Mouse (Mus musculus) lung, adult 18-20 months (tissue): ENCODE data around the gene Hist1h4c.
"Not testable (repeated sequence)": the region's sequence is repeated elsewhere in the genome, so short reads cannot be mapped to it uniquely, and the experiment has no call there.

Experiments used
- DNase-seq, 2 experiments: peaks; one replicate each; pipeline ENCODE4 v3.0.0; 2022; ENCODE audit warnings: mixed read lengths in 2 of 2

Hist1h4c gene

DNA sequence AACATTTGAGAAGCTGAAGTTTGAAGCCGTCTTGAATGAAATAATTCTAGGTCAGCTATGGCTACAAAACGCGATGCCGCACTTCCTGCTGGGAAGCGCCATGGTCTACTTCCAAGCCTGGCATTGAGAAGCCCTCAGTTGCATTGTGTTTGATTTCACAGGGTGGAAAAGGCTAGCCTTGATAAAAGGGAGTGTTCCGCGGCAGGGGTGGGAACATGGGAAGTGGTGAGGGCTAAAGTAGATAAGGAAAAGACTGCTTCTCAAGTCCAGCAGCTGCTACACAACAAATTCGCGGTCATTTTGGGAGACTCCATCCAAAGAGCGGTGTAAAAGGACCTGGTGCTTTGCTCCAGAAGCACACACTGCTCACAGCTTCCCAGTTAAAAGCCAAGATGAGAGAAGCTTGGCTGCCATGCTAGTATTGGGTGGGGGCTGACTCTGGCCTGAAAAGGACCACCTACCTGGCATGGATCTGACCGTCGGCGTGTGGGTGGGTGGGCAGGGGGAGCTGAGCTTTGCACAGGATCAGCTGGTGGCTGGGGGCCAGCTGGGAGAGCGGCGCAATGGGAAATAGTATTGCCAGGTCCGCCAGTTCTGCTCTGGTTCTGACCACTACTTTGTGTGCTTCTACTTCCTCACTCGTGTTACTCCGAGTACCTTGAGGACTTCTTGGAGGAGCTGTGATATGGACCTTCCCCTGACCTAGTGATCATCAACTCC, 30.4 kb upstream of the Hist1h4c start:
- no peak for DNase-seq

DNA sequence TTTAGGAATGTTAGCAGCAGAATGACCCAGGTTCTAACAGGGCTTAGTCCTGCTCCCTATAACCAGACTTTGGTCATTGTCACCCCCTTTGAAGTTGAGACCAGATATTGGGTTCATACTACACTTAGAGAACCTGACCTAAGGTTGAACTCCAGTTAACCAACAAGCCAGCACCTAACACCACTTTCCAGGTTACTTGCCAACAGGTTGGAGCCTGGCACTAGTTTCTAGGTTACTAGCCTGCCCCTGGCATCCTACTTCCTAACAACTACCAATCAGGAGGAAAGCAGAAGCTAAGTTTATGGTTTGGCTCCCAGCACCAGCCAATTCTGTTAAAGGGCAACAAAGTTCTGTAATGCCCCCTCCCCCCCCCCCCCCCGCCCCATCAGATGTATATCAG, 27.0 kb upstream of the Hist1h4c start:
- no peak for DNase-seq

DNA sequence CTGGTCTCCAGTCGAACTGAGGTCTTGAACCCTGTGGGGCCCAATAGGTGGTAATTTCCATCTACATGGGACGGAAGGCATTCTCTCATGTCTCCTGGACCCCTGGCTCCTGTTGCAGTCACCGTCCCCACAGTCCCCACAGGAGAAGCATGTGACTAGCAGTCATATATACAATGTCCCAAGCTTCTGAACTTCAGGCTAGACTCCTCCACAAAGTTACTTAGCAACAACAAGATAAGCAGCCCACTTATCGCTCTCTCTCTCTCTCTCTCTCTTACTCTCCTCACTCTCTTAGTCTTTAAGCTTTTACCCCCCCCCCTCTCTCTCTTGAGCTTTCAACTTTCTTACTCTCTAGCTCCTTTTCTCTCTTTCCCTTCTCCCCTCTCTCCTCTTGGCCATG, 26.0 kb upstream of the Hist1h4c start:
- no peak for DNase-seq

DNA sequence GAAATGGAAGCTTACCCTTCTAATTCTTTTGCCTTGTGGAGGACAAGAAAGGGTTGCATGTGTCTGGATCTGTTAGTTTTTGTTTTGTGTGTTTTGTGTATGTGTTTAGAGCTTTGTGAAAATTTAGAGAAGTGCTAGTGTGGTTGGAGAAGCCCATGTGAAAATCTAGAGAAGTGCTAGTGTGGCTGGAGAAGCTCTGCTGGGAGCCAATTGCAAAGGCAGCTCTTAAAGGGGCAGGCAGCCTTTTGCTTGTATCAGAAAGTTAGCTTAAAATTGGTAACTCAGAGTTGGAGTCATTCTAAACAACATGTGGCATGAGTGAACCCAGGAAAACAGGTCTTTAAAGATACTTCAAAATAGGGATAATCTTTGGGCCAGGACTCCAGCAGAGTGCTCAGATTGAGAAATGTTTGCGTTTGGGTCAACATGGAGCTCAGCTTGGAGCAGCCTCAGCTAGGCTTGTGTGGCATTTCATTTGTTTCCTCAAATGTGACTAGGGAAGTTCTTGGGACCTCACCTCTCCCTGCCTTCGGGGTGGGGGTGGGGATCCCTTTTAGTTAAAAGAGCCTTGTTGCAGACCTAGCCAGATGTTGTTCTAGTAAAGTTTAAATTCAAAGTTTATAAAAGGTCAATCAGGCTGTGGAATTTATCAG, 19.5 kb upstream of the Hist1h4c start:
- DNase-seq: not testable (repeated sequence)

DNA sequence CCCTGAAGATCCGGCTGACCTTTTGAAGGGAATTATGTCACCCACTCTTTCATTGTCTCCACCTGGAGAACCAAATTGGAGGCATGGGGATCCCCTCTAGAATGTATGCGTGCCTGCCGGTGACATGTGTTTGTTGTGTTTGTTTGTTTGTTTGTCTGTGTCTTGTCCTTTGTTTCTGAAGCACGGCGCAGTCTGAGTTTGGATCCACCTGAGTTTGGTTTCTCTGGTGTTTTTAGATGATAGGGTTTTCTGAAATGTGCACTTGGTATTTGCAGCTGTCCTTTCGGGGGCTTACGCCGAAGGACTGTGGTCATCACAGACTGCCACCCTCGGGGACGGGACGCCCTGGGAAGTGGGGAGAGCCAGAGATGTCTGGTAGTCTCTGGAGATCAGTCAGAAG, 18.9 kb upstream of the Hist1h4c start:
- no peak for DNase-seq

DNA sequence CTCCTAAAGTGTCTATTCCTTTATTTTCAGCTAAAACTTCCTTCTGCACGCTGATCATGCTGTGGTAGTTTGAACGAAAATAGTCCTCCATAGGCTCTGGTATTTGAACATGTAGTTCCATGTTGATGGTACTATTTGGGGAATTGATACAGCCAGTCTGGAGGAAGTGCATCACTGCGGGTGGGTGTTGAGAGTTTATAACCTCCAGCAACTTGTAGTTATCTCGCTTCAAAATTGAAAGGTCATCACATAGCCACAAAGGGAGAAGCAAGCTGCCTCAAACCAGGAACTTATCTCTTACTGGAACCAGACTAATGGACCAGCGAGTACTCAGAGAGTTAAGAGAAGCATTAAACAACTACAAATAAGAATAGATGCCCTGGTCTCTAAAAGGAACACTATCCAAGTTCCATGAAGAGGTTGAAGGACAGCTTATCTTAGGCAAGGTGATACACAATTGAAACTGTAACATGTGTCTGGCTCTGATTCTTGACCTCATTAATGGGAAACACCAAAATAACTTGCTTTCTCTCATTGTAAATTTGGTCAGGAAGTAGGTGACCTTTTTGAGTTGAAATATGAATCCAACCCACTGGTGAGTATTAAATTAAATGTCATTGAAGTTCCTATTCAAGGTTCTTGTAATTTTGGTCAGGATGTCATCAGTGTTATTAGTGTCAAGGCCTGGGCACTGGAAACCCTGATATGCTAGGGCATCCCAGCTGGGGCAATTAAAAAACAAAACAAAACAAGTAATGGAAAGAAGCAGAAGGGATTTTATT, 18.2 kb upstream of the Hist1h4c start:
- no peak for DNase-seq

DNA sequence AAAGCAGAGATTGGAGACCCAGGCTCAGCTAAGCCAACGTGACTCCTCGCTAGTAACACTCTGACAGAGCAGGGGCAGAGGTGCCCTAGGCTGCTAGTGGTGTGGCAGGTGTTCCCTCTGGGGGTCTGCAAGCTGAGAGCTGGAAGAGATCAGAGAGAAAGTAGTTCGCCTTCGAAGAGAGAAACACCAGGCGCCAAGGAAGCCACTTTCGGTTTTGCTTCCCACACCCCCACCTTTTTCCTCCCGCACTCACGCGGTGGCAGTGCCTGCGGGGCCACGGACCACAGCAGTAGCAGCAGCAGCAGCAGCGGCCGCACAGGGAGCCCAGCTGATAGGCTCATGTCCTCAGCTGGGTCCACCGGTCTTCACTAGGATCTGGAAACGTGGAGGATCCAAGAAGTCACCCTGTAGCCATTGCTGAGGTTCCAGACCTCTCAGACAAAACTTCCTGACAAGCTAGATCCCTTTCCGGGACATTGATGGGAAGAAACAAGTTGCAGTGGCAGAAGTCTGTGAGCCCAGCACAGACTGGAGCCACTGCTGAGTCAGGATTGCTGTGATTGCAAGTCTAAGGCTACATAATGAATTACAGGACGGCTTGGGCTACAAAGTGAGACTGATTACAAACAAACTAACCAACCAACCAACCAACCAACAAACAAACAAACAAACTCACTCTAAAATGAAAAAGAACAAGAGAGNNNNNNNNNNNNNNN, 12.3 kb upstream of the Hist1h4c start, which contains the start of gene Hfe:
Gene Hfe (minus strand): TSS at position 481 of the 716 bp plus-strand sequence.
- DNase-seq: peak; percentile 73 to 75

DNA sequence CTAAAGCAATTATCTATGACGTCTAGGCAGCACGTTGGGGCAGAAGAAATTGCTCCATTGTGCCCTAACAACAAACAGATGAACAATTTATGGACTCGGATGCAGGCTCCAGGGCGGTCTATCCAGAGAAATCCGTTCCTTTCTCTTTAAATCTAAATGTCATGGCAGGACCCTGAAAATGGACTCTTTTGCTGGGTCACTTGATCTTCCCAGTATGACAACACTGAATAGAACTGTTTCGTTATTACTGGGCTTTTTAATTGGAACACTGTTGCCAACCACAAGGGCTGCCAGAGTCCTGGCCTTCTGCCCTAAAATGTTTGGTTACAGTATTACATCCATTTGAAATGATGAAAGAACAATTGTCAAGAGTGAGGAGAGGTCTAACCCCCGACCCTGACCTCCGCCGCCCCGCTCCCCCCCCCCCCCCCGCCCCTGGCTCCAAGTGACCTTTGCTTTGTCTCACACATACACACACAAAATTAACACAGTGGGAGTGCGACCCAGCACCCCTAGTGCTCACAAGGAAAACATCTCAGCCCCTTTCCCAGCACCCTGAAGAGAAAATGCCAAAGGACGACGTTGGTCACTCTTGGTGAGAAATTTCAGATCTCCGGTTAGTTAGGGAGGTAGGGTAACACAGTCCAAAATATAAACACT, 11.6 kb upstream of the Hist1h4c start:
- DNase-seq: no peak

DNA sequence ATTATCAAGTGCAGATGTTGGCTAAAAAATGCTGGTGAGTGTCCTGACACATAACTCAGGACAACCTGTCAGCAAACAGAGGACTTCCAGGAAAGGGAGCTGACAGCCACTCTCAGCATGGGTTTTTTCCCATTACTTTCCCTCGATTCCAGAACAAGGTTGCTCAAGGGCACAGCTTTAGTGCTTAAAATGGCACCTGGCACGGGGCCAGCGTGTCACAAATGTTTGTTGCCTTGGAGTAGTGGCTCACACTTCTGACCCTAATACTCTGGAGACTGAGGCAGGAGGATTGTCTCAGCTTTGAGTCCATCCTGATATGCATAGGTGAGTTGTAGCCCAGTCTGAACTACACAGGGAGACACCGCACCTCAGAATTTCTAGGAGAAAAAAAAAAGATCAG, 10.4 kb upstream of the Hist1h4c start:
- no peak for DNase-seq

DNA sequence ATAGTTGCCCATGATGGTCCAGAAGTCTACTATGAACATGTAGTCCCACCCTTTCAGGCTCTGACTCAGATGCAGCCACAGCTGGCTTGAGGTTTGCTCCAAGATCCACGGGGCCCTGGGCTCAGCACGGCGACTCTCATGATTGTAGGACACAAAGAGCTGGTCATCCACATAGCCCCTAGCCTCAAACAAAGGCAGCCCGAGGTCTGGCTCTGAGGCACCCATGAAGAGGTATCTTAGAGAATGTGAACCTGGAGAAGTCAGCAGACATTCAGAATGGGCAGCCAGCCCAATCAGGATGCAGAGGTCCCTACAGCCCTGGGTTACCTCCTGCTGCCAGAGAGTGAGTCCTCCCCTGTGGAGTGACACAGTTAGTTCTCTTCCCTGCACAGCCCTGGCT, 9.8 kb upstream of the Hist1h4c start:
- DNase-seq: no peak

DNA sequence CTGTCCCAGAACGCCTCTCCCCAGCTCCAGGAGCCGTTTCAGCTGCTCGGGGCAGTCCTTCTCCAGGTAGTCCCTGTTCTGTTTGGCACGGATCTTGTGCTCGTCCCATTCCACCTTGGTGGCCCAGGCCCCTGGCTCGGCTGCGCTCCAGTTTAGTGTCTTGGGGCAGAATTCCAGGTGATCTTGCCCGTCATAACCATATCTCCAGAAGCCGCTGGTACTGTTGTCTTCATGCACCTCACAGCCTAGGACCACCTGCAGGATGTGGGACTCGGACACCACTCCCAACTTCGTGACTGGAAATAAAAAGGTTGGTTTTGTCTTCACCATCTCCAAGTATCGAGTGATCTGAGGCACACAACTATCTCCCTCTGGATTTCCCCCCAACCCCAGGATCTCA, 8.5 kb upstream of the Hist1h4c start:
- DNase-seq: no peak

DNA sequence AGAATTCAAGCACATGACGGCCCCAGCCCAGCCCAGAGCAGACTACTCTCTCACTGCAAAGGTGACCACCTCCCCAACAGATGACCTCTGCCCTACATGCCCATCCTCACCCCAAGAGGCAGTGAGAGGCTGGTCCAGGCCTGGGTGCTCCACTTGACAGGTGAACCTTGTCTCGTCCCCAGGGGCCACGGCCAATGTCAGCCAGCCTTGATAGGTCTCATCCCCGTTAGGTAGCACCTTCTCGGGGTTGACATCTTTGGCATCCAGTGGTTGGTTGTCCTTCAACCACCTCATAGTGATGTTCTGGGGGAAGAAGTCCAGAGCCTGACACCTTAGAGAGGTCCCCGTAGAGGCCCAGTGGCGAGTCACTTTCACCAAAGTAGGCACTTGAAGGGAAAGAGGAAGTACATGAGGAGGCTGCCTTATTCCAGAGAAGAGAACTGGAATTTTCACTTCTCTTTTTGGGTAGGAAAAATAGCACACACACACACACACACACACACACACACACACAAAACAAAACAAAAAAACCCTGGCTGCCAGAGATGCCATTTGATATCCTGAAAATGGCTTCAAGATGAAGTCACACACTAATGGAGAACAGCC, 7.6 kb upstream of the Hist1h4c start:
- DNase-seq: no peak

DNA sequence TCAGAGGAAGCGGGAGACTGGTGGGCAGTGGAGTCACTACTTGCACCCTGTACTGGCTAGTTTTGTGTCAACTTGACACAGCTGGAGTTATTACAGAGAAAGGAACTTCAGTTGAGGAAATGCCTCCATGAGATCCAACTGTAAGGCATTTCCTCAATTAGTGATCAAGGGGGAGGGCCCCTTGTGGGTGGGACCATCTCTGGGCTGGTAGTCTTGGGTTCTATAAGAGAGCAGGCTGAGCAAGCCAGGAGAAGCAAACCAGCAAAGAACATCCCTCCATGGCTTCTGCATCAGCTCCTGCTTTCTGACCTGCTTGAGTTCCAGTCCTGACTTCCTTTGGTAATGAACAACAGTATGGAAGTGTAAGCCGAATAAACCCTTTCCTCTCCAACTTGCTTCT, 4.5 kb upstream of the Hist1h4c start:
- DNase-seq: not testable (repeated sequence)

DNA sequence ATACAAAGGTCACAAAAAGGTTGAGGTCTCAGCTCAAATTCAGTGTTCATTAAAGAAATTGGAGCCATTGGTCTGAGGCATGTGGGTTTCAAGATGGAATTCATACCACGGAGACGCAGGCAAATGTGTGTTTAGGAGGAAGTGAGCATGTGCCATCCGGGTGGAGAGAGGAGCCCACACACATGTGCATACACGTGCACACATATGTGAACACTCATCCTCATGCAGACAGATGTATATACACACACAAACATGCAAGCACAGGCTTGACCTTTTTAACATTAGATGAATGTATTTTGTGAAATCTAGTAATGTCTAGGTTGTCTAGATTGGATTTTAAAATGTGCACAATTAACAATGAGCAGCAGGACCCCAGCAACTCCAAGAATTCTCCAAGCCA, 4.0 kb upstream of the Hist1h4c start:
- DNase-seq: no peak

DNA sequence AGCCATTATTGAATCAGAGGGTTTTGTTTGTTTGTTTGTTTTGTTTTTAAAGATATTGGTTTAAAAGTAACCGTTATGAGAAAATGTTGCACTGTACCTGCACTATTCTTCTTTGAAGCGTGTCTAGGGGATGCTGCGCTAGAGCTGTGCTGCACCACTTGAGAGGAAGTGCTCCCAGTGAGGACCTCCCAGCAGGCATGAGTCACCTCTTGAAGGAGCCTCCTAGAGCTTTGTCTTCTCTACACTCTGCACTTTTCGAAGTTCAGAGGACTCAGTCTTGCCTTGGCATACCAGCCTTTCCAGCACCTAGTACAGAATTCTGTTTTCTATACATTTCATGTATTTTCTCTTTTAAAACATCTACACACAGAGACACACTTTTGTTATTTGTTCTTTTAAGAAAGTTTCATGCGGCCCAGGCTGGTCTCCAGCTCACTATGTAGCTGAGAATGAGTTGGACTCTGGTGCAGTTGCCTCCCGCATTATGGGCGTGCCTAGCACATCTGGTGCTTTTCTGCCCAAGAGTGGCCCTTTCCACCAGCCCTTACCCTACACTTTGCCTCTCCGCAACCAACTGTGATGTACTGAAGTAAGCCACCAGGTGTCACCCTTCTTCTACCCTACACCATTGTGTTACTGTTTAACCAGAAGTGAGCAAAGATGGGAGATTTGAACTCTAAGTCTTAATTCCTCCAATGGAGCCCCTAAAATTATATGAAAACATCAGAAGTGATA, 2.7 kb upstream of the Hist1h4c start:
- peak; percentile 75 to 81 for DNase-seq

DNA sequence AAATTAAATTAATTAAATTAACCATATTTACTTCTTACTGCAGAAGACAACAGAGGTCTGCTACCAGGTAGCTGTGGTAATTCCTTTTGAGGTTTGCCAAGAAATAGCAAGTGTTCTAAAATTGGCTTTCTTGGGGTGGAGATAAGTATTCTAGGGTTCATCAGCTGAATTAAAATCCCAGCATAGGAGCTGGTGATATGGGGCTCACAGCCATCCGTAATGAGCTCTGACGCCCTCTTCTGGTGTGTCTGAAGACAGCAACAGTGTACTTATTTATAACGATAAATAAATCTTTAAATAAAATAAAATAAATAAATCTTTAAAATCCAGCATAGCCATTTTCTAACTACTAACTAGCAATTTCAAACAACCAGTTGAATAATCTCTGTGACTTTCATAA, 1.5 kb upstream of the Hist1h4c start:
- no peak for DNase-seq

DNA sequence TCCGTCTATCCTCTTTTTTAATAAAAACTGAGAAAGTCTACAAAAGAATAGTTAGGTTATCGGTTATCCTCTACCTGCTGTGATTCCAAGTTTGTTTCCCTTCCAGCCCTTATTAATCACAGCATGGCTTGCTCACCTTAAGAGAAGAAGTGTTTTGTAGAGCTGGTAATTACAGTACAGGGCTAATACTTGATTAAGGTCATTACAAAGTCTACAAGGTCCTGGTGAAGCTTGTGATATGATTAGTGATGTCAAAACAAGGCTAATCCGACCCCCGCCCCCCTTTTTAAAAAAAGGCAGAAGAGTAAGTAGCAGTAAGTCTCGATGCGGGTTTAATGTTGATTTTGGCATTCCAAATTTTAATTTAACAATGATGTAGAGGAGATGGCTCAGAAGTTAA, 742 bp upstream of the Hist1h4c start:
- no peak for DNase-seq

DNA sequence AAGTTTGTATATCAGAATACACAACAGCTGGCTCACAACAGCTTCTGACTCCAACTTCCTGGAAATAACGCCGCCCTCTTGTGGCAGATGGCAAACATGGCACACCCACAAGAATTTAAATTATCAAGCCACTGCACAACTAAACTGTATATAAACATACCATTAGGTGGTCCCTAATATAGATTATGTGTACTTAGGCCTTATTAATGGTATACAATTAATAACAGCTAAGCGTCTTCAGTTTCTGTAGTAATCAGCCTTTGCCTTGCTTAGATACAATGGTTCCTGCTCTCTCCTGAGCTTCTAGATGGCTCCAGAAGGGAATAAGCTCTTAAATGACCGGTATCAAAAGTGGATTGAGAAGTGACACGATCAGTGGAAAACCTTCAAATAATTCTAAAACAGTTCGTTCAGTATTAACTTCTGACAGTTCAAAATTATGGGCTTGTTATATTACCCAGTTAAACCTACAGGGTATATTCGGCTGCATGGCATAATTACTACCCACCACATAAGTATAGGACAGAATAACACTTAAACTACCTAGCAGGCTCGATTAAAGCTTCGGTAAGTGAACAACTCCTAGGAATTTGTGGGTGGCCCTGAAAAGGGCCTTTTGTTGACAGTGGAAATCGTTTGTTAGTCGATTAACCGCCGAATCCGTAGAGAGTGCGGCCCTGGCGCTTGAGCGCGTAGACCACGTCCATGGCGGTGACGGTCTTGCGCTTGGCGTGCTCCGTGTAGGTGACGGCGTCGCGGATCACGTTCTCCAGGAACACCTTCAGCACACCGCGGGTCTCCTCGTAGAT, 559 bp downstream of the Hist1h4c start:
- peak; percentile 59 to 63 for DNase-seq

DNA sequence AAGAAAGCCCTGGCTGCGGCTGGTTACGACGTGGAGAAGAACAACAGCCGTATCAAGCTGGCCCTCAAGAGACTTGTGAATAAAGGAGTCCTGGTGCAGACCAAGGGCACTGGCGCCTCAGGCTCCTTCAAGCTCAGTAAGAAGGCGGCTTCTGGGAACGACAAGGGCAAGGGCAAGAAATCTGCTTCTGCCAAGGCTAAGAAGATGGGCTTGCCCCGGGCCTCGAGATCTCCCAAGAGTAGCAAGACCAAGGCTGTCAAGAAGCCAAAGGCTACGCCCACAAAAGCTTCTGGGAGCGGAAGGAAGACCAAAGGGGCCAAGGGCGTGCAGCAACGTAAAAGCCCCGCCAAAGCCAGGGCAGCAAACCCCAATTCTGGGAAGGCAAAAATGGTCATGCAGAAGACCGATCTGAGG, 2.2 kb downstream of the Hist1h4c start:
- DNase-seq: no peak

DNA sequence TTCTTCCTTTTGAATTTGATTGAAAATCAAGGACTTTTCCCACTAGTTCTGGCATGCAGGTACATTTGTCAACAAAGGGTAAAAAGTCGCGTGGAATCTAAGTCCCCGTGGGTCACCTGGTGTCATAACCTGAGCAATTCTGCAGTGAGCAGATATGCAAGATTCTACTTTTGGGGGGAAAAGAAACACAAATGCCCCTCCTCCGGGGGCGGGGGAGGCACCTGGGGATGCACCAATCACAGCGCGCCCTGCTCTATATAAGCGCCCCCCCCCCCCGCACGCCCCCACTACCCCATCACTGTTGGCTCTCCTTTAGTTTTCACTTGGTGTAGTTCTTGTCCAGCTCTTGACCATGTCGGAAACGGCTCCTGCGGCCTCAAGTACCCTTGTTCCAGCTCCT, 2.7 kb downstream of the Hist1h4c start, which contains the start of gene Hist1h1t:
Gene Hist1h1t (plus strand): TSS at position 301 of the 400 bp plus-strand sequence.
- no peak for DNase-seq
